Mouse (Mus musculus) megakaryocyte, embryonic 14.5 days (primary cell): ENCODE measurements at regions not wholly inside any gene's neighbourhood (a gene's known extent, or its start where the extent isn't known, plus 50 kb on each side); places are given as distances from the start of the nearest gene placed in this dataset.
"Not testable (repeated sequence)": the region's sequence is repeated elsewhere in the genome, so short reads cannot be mapped to it uniquely, and the experiment has no call there.

ENCODE experiments used
- H3K27me3 ChIP-seq: replicated peaks from 2 replicates; pipeline ENCODE3; 2012; ENCODE audit warnings: inconsistent platforms
- H3K36me3 ChIP-seq: replicated peaks from 2 replicates; pipeline ENCODE3; 2012; ENCODE audit warnings: low read length, inconsistent platforms, mixed read lengths
- H3K4me1 ChIP-seq: 2 replicates; pipeline ENCODE4 v1.6.1; 2012; ENCODE audit warnings: inconsistent platforms
- H3K4me3 ChIP-seq: replicated peaks from 2 replicates; pipeline ENCODE3; 2012; ENCODE audit warnings: moderate library complexity, mild to moderate bottlenecking, inconsistent platforms
- H3K9me3 ChIP-seq: 2 replicates; pipeline ENCODE4 v1.6.1; 2012; ENCODE audit warnings: inconsistent platforms
- FLI1 ChIP-seq: IDR thresholded peaks from 2 replicates; pipeline ENCODE4 v1.6.1; 2012; ENCODE audit warnings: low read length, inconsistent platforms, mixed read lengths
- GATA1 ChIP-seq: IDR thresholded peaks from 3 replicates; pipeline ENCODE4 v1.6.1; 2012; ENCODE audit warnings: mixed read lengths, low read length, inconsistent platforms, borderline replicate concordance

DNA sequence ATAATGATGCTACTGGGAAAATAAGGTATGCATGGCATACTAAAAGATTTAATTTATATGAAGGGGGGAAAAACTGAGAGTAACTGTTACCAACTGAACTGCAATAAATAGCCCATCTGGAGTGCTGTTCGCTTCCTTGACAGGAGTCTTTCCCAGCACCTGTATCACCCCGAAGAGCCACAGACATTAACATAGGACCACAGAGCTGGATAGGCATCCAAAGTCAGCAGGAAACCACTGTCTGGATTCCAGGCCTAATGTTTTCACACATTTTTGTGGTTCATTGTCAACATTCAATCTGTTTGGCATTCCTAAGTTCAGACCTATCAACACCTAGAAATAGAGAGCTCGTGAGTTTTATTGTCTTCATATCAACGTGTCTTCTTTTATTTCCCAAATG, 104.6 kb upstream of the Palmd start:
- H3K4me3 ChIP-seq, result no peak overlapping the region

DNA sequence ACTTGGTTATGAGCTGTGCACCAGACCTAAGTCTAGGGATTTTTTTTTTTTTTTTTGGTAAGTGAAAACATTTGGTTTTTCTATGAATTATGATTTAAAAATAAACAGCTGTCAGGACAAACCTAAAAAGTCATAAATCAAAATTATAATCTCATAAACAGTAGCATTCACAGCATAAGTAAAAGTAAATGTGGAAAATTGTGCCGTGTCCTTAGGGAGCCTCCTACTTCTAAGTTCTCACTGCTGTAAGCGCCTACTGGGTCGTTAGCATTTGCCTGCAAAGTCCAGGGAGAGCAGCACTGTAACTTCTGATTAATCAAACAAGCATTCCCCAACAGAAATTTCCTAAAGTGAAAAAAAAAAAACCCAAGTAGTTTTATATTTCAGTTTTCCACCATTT, 104.2 kb upstream of the Palmd start:
- H3K36me3 ChIP-seq, result no peaks in the 10 kb centered on the region
- no peak overlapping the region for H3K4me3 ChIP-seq
- H3K9me3 ChIP-seq, result no peaks in the 10 kb centered on the region
- TF ChIP-seq FLI1 (no peak), GATA1 (no peak)
- no peaks in the 10 kb centered on the region for H3K4me1 ChIP-seq
- no peaks in the 10 kb centered on the region for H3K27me3 ChIP-seq

More for the DNA sequence above, 104.6 kb upstream of the Palmd start:
- TF ChIP-seq GATA1 (no peak), FLI1 (no peak)
- Histone ChIP-seq H3K36me3 (no peaks in the 10 kb centered on the region), H3K27me3 (no peaks in the 10 kb centered on the region), H3K4me1 (no peaks in the 10 kb centered on the region), H3K9me3 (no peaks in the 10 kb centered on the region)

DNA sequence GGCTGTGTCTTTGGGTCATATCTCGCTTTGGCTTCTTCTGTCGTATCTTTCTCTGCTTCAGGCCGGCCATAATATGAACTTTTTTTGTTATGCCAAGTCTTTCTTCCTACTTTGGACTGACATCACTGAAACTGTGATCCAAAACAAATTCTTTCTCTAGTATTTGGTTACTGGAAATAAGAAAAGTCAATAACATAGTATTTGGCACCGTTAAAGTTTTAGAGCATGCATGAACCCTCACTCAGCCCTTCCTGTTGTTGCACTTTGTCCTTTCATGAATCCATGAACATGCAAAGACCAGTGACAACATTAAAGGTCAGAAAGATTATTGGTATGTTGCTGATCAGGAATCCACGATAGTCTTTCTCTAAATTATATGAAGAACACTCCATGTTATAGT, 103.1 kb upstream of the Palmd start:
- no peaks in the 10 kb centered on the region for H3K9me3 ChIP-seq
- TF ChIP-seq FLI1 (no peak), GATA1 (no peak)
- no peaks in the 10 kb centered on the region for H3K36me3 ChIP-seq
- no peaks in the 10 kb centered on the region for H3K27me3 ChIP-seq
- no peaks in the 10 kb centered on the region for H3K4me1 ChIP-seq
- no peak overlapping the region for H3K4me3 ChIP-seq

DNA sequence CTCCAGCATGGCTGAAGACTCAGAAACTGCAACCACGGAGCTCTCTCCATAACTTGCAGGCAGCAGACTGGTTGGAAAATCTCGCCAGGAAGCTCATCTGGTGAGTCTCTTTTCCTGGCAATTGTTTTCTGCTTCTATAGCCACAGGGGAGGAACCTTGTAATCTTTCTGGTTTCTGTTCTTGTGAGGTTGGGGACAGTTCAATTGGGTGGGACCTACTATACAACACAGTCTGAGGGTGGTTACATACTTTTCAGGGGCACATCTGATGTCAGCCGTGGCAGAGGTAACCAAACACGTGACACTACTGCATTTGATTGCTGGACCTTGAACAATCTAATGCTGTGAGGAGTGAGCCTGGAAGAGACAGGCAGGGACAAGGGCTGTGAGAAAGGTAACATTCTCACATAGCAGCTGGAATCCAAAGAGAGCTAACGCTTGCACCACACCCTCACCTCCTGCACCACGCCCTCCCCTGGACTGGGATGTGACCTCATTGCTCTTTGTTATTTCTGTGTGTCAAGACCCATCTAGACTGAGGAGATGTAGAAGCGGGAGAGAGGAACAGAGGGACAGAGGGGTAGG, 98.8 kb upstream of the Palmd start:
- Histone ChIP-seq H3K9me3 (no peaks in the 10 kb centered on the region), H3K36me3 (no peaks in the 10 kb centered on the region), H3K4me3 (no peak overlapping the region), H3K27me3 (no peaks in the 10 kb centered on the region), H3K4me1 (no peaks in the 10 kb centered on the region)
- TF ChIP-seq FLI1 (no peak), GATA1 (no peak)

DNA sequence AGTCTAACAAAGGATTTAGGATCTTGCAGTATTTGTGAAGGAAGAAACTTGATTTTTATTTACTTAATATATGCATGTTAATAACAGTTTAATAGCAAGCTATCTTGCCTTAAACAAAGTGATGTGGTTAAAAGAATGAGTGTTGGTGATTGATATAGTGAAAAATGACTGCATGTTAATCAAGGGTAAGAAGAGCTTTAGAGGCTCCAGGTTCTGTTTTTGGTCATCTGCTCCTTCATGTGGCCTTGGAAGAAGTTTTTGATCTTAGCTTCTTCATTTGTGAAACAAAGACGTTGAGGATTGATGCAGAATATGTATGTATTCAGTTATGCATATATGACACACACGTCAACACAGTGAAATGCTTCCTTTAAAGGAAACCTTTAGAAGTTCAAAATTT, 97.1 kb upstream of the Palmd start:
- Histone ChIP-seq H3K27me3 (no peaks in the 10 kb centered on the region), H3K4me1 (no peaks in the 10 kb centered on the region), H3K36me3 (no peaks in the 10 kb centered on the region), H3K9me3 (no peaks in the 10 kb centered on the region), H3K4me3 (no peak overlapping the region)
- TF ChIP-seq FLI1 (no peak), GATA1 (no peak)

DNA sequence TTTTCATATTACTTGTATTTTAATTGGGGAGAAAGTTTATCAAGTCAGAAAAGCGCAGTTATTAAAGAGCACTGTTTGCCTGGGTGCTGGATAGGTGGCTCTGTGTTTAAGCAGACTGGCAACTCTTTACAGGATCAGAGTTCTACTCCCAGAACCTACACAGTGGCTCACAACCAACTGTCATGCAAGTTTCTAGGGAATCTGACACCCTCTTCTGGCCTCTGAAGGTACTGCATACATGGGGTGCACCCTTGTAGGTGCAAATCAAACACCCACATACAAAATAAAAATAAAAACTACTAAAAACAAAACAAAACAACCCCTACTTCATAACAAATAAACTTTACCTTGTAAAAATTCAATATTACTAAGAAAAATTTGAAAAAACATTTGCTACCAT, 93.0 kb upstream of the Palmd start:
- H3K9me3 ChIP-seq, result peaks cover 4% of the 10 kb centered on the region
- no peak overlapping the region for H3K4me3 ChIP-seq
- H3K36me3 ChIP-seq, result no peaks in the 10 kb centered on the region
- H3K27me3 ChIP-seq, result no peaks in the 10 kb centered on the region
- no peak for TF ChIP-seq FLI1
- TF ChIP-seq GATA1, result no peak
- no peaks in the 10 kb centered on the region for H3K4me1 ChIP-seq

DNA sequence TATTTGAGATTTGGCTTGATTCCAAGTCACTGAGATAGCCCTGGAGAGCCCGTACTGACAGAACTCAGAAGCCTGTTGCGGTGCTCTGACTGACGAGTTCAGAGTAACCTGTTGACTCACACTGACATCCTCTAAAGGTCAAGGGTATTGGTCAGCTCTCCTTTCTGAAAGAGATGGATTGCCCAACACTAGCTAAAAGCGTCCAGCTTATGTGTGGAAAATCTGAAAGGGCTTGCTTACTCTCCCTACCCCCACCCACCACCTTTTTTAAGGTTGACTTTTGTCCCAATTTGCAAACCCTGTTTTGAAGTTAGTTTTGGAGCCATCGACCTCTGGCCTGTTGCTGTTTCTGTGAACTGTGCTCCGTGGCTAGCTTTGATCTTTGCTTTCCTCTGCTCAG, 92.4 kb upstream of the Palmd start:
- H3K4me3 ChIP-seq, result no peak overlapping the region
- H3K27me3 ChIP-seq, result no peaks in the 10 kb centered on the region
- no peaks in the 10 kb centered on the region for H3K4me1 ChIP-seq
- H3K9me3 ChIP-seq, result peaks cover 4% of the 10 kb centered on the region
- H3K36me3 ChIP-seq, result no peaks in the 10 kb centered on the region
- TF ChIP-seq GATA1 (no peak), FLI1 (no peak)

DNA sequence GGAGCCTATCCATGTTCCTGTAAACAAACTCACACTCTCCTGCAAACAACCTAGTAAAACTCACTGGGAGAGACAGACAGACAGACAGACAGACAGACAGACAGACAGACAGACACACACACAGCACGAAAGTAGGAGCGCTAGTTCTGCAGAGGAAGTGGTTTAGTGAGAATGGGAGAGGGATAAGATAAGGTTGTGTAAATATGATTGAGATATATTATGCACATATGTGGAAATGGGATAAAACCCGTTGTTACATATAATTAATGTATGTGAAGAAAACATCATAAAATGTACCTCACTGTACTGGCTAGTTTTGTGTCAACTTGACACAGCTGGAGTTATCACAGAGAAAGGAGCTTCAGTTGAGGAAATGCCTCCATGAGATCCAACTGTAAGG, 85.9 kb upstream of the Palmd start:
- not testable (repeated sequence) for H3K9me3 ChIP-seq, H3K4me3 ChIP-seq, H3K36me3 ChIP-seq, H3K27me3 ChIP-seq, H3K4me1 ChIP-seq

DNA sequence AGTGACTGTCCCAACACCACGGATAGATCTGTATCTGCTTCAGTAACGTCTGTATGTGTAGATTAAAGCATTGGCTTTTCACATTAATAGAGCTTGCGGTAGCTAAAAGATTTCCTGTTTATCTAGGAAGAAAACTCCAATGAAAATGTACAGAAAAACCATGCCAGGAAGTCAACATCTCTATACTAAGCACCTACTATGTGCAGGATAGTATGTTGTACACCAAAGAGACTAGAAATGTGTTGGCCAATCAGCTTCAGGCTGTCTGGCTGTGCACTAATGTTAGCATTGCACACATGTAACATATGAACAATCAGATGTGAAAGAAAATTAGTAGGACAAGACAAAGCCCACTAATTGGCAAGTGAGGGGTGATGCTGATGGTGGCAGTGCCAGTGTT, 82.6 kb upstream of the Palmd start:
- no peaks in the 10 kb centered on the region for H3K27me3 ChIP-seq
- H3K4me3 ChIP-seq, result no peak overlapping the region
- no peaks in the 10 kb centered on the region for H3K36me3 ChIP-seq
- no peaks in the 10 kb centered on the region for H3K4me1 ChIP-seq
- TF ChIP-seq GATA1 (no peak), FLI1 (no peak)
- no peaks in the 10 kb centered on the region for H3K9me3 ChIP-seq

DNA sequence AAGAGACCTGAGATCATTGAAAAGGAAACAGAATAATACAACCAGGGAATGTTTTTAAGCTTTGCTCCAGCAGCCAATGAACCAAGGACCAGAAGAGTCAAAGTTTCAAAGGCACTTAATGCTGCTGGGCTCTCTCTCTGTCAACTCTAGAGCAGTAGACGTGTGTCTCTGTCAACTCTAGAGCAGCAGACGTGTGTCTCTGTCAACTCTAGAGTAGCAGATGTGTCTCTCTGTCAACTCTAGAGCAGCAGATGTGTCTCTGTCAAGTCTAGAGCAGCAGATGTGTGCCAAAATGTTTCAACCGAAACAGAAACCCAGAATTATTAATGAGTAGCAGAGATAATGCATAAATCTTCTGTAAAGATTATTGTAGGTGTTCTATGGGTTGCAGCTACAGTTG, 82.1 kb upstream of the Palmd start:
- Histone ChIP-seq H3K4me3 (no peak overlapping the region), H3K27me3 (no peaks in the 10 kb centered on the region), H3K4me1 (no peaks in the 10 kb centered on the region), H3K36me3 (no peaks in the 10 kb centered on the region), H3K9me3 (no peaks in the 10 kb centered on the region)
- TF ChIP-seq FLI1, result no peak
- no peak for TF ChIP-seq GATA1

DNA sequence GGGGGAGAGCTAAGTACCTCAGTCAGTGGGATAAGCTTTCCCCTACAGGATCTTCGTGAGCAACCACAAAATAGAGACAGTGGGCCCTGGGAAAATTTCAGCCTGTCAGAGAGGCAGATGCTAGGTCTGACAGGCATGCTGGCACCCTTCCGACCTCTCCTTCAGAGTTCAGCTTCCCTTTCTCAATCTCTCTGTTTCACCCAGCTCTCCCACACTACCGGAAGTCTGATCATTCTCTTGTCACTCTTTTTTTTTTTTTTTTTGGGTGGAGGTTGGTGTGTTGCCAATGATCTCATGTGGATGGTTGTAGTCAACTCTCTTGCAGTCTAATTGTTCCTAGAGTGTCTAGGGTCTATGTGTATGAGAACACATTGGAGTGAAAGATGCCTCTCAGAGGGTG, 80.6 kb upstream of the Palmd start:
- Histone ChIP-seq H3K27me3 (no peaks in the 10 kb centered on the region), H3K4me1 (no peaks in the 10 kb centered on the region), H3K36me3 (no peaks in the 10 kb centered on the region), H3K4me3 (no peak overlapping the region), H3K9me3 (no peaks in the 10 kb centered on the region)
- no peak for TF ChIP-seq FLI1
- TF ChIP-seq GATA1, result no peak
